Mouse (Mus musculus) frontal cortex, adult (tissue): Measurements from ENCODE around the gene Olfr639.
"Not testable (repeated sequence)": the region's sequence is repeated elsewhere in the genome, so short reads cannot be mapped to it uniquely, and the experiment has no call there.

ENCODE experiments used
- ATAC-seq: cut with Nextera tagmentation; 2 replicates; pipeline ENCODE4 v1.9.2; 2017; ENCODE audit warnings: mild to moderate bottlenecking, moderate library complexity, mixed read lengths; ENCODE audit not compliant: low TSS enrichment

Olfr639 gene

GRCm38 (mm10) chr7:104017203-104017602, at the start of gene Olfr639:
Olfr639 (minus strand) TSS chr7:104017303.
- ATAC-seq = no peak

GRCm38 (mm10) chr7:104061345-104061744, 44.2 kb upstream of the Olfr639 start, which contains the start of gene 4930516K23Rik:
4930516K23Rik (minus strand) TSS chr7:104061445.
- ATAC-seq = no peak

- no peak for ATAC-seq
These were observed 42.1 kb upstream of the Olfr639 start for GRCm38 (mm10) chr7:104059215-104059614.

- no peak for ATAC-seq
These were observed 35.5 kb upstream of the Olfr639 start, which contains the start of gene Olfr642 for GRCm38 (mm10) chr7:104052566-104052965. Olfr642 (minus strand) TSS chr7:104052666.

GRCm38 (mm10) chr7:104050745-104051144, 33.6 kb upstream of the Olfr639 start:
- no peak for ATAC-seq

- no peak for ATAC-seq
These were observed 18.0 kb upstream of the Olfr639 start, which contains the start of gene Olfr641 for GRCm38 (mm10) chr7:104035145-104035544. Olfr641 (plus strand) TSS chr7:104035445.

GRCm38 (mm10) chr7:104026978-104027377, 9.9 kb upstream of the Olfr639 start:
- ATAC-seq = no peak

GRCm38 (mm10) chr7:104025473-104025872, 8.4 kb upstream of the Olfr639 start, which contains the start of gene Olfr640:
Olfr640 (minus strand) TSS chr7:104025573.
- no peak for ATAC-seq

- no peak for ATAC-seq
These were observed 4.5 kb upstream of the Olfr639 start for GRCm38 (mm10) chr7:104021651-104022050.

GRCm38 (mm10) chr7:104018953-104019352, 1.9 kb upstream of the Olfr639 start:
- ATAC-seq = no peak

- ATAC-seq = no peak
These were observed 18.0 kb downstream of the Olfr639 start for GRCm38 (mm10) chr7:103999124-103999523.

GRCm38 (mm10) chr7:103998446-103998845, 18.7 kb downstream of the Olfr639 start, which contains the start of gene Olfr638:
Olfr638 (plus strand) TSS chr7:103998746.
- ATAC-seq = no peak

GRCm38 (mm10) chr7:103971782-103972181, 45.3 kb downstream of the Olfr639 start:
- ATAC-seq = no peak

GRCm38 (mm10) chr7:103970852-103971251, 46.3 kb downstream of the Olfr639 start, which contains the start of gene Olfr635:
Olfr635 (plus strand) TSS chr7:103971152.
- ATAC-seq = no peak

GRCm38 (mm10) chr7:103966873-103967272, 50.2 kb downstream of the Olfr639 start:
- not testable (repeated sequence) for ATAC-seq
